Mouse (Mus musculus): ENCODE data around the gene Sac3d1. TPM values are rescaled to one million over a fixed set of nuclear protein-coding genes. Genes with fewer than 3 reads are reported as not detected.
"Not testable (repeated sequence)": the region's sequence is repeated elsewhere in the genome, so short reads cannot be mapped to it uniquely, and the experiment has no call there.

Gene Sac3d1
- polyA plus RNA-seq, 1 experiment from 2014 or later = 50.5 TPM

DNA sequence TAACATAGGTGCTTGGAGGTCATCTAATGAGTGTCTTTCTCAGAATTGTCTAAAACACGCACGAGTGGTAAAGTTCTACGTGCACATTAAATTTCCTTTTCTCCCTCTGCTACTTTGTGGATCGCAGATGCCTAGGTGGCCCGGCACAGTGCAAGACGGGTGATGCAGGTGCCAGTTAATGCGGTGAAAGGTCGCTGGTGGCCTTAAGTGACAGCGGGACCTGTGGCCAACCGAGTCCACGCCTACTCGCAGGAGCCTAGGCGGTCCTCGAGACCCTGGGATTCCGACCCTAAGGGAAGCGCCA is 21.9 kb upstream of the Sac3d1 start:
- 6% methylated on average over 16 of the region's 16 CpGs for WGBS
- no peak for ATAC-seq
- peak overlapping the region; percentile 95 for H3K27ac ChIP-seq (ENCODE audit: low read length)

DNA sequence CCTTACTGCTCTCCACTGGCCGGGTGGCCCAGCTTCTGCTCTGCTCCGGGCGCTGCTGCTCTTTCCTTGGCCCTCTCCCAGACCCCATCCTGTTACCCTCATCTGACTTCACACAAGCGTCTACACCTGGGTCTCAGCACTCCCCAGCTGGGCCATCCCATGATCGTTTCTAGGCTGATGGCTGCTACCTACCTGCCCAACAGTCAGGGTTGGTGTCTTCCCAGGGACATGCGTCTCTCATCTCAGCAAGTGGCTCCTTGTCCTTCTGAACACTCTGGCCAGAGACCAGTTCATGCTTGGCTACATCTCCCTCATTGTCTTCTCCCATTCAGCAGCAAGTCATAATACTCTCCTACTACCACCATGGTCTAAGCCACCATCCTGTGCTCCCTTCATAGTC is 21.3 kb upstream of the Sac3d1 start:
- Histone ChIP-seq H3K4me3 (replicated peaks; ENCODE audit: low read length) (peak overlapping the region; percentile 73), H3K36me3 (ENCODE audit: control insufficient read depth, insufficient read depth) (peaks cover 7% of the 10 kb centered on the region; the same call in 1 of the 2 replicates), H3K27me3 (replicated peaks; ENCODE audit: control insufficient read depth, insufficient read depth, low read length) (no peaks in the 10 kb centered on the region), H3K9me3 (ENCODE audit: control insufficient read depth, low read length) (no peaks in the 10 kb centered on the region), H3K4me1 (replicated peaks; ENCODE audit: control insufficient read depth, insufficient read depth, low read length) (peaks cover 19% of the 10 kb centered on the region), H3K27ac (ENCODE audit: low read length) (no peak overlapping the region), H3K9ac (replicated peaks; ENCODE audit: low read depth, low read length) (peak overlapping the region; percentile 94), H3K4me2 (ENCODE audit: low read length) (peak overlapping the region; percentile 72)
- ATAC-seq = no peak
- WGBS = 92% methylated on average over 6 of the region's 6 CpGs

More for the DNA sequence above, 21.9 kb upstream of the Sac3d1 start:
- peaks cover 7% of the 10 kb centered on the region; the same call in 1 of the 2 replicates for H3K36me3 ChIP-seq (ENCODE audit: control insufficient read depth, insufficient read depth)
- peak overlapping the region; percentile 72 for H3K4me2 ChIP-seq (ENCODE audit: low read length)
- peak overlapping the region; percentile 94 for H3K9ac ChIP-seq (replicated peaks; ENCODE audit: low read depth, low read length)
- no peaks in the 10 kb centered on the region for H3K27me3 ChIP-seq (replicated peaks; ENCODE audit: control insufficient read depth, insufficient read depth, low read length)
- peaks cover 19% of the 10 kb centered on the region for H3K4me1 ChIP-seq (replicated peaks; ENCODE audit: control insufficient read depth, insufficient read depth, low read length)
- H3K9me3 ChIP-seq (ENCODE audit: control insufficient read depth, low read length) = no peaks in the 10 kb centered on the region
- H3K4me3 ChIP-seq (replicated peaks; ENCODE audit: low read length) = peak overlapping the region; percentile 73

DNA sequence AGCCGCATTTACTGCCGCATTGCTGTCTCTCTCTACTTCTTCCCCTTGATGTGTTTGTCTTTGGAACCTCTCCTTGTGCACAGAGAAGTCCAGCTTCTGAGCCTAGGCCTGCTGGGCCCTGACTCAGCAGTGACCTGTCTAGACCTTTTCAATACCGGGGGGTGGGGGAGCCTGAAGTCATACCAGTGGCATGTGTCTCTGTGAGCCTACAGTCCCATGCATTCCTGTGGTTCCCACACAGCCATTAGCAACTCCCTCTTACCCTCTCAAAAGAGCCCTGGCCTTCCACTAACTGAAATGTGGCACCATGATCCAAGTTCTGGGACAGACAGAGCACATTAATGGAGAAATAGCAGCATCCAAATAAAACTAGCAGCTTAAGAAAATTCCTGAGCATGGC is 17.9 kb upstream of the Sac3d1 start:
- Histone ChIP-seq H3K9ac (replicated peaks; ENCODE audit: low read depth, low read length) (no peak overlapping the region), H3K36me3 (ENCODE audit: control insufficient read depth, insufficient read depth) (peaks cover 7% of the 10 kb centered on the region; the same call in 1 of the 2 replicates), H3K4me3 (replicated peaks; ENCODE audit: low read length) (no peak overlapping the region), H3K4me1 (replicated peaks; ENCODE audit: control insufficient read depth, insufficient read depth, low read length) (peaks cover 13% of the 10 kb centered on the region), H3K9me3 (ENCODE audit: control insufficient read depth, low read length) (no peaks in the 10 kb centered on the region), H3K4me2 (ENCODE audit: low read length) (no peak overlapping the region), H3K27me3 (replicated peaks; ENCODE audit: control insufficient read depth, insufficient read depth, low read length) (no peaks in the 10 kb centered on the region), H3K27ac (ENCODE audit: low read length) (no peak overlapping the region)
- no peak for ATAC-seq
- 87% methylated on average over 3 of the region's 3 CpGs for WGBS

DNA sequence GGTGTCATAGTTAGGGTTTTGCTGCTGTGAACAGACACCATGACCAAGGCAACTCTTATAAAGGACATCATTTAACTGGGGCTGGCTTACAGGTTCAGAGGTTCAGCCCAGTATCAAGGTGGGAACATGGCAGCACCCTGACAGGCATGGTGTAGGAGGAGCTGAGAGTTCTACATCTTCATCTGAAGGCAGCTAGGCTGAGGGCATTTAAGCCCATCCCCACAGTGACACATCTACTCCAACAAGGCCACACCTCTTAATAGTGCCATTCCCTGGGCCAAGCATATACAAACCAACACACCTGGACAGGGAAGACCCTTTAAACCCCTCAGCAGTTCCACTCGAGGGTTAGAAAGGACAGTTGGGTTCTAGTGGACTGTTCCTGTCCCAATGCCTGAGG is 14.7 kb upstream of the Sac3d1 start:
- ATAC-seq = not testable (repeated sequence)

DNA sequence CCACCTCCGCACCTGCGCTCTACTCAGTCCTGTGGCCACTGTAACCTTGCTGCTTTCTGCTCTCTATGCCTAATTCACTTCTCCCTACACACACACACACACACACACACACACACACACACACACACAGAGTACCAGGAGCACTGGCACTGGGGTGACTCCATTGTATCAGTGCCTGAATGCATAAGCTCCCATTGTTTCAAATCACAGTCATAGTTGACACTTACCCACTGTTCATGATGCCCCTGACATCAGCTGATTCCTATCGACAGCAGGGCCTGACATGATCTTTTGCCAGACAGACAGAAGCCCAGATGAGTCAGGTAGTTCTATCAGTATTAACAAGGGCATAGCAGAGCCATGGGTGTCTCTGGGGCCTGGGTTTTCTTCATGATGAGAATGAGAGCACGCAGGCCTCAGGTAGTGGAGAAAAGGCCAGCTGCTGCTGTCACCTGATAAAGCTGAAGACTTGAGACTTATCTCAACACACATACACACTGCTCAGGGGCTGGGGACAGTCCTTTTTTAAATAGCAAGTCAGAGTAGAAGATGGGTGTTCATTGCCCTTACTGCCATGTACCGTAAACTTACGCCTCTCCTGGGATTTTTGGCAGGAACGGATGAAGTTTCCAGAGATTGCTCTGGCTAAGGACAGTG is 13.8 kb upstream of the Sac3d1 start:
- H3K27ac ChIP-seq (ENCODE audit: low read length) = no peak overlapping the region
- WGBS = 91% methylated on average over 7 of the region's 7 CpGs

More for the DNA sequence above, 14.7 kb upstream of the Sac3d1 start:
- H3K4me2 ChIP-seq (ENCODE audit: low read length); H3K9me3 ChIP-seq (ENCODE audit: control insufficient read depth, low read length); H3K27ac ChIP-seq (ENCODE audit: low read length); H3K36me3 ChIP-seq (ENCODE audit: control insufficient read depth, insufficient read depth); H3K4me3 ChIP-seq (replicated peaks; ENCODE audit: low read length); H3K9ac ChIP-seq (replicated peaks; ENCODE audit: low read depth, low read length); H3K4me1 ChIP-seq (replicated peaks; ENCODE audit: control insufficient read depth, insufficient read depth, low read length); H3K27me3 ChIP-seq (replicated peaks; ENCODE audit: control insufficient read depth, insufficient read depth, low read length): not testable (repeated sequence)
- 65% methylated on average over 1 of the region's 1 CpGs for WGBS

DNA sequence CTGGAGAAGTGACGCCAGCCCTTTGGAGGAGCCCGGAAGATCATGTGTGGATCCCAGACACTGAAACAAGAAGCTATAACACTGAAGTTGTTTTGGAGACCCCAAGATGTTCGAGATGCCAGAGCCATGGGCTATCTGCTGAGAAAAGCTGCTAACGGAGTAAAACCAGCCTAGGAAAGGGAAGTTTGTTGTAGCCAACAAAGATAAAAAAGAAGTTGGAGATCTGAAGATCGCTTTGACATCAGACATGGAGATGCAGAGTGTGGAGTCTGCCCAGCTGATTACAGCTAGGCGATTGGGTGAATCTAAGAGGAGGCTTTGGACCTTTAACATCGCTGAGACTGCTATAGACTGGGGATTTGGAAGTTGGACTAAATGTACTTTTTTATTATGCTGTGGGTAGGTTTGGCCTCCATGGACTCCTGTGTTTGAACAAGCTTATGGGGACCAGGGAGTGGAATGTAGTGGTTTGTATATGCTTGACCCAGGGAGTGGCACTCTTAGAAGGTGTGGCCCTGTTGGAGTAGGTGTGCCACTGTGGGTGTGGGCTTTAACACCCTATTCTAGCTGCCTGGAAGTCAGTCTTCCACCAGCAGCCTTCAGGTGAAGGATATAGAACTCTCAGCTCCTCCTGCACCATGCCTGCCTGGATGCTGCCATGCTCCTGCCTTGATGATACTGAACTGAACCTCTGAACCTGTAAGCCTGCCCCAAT is 12.1 kb upstream of the Sac3d1 start:
- not testable (repeated sequence) for H3K36me3 ChIP-seq (ENCODE audit: control insufficient read depth, insufficient read depth); H3K9me3 ChIP-seq (ENCODE audit: control insufficient read depth, low read length); ATAC-seq; H3K9ac ChIP-seq (replicated peaks; ENCODE audit: low read depth, low read length); H3K4me2 ChIP-seq (ENCODE audit: low read length); H3K4me1 ChIP-seq (replicated peaks; ENCODE audit: control insufficient read depth, insufficient read depth, low read length); H3K4me3 ChIP-seq (replicated peaks; ENCODE audit: low read length); H3K27me3 ChIP-seq (replicated peaks; ENCODE audit: control insufficient read depth, insufficient read depth, low read length); H3K27ac ChIP-seq (ENCODE audit: low read length)
- 81% methylated on average over 7 of the region's 7 CpGs for WGBS

More for the DNA sequence above, 13.8 kb upstream of the Sac3d1 start:
- no peaks in the 10 kb centered on the region for H3K9me3 ChIP-seq (ENCODE audit: control insufficient read depth, low read length)
- no peak for ATAC-seq
- no peak overlapping the region for H3K4me2 ChIP-seq (ENCODE audit: low read length)
- H3K4me3 ChIP-seq (replicated peaks; ENCODE audit: low read length) = no peak overlapping the region
- no peak overlapping the region for H3K9ac ChIP-seq (replicated peaks; ENCODE audit: low read depth, low read length)
- H3K27me3 ChIP-seq (replicated peaks; ENCODE audit: control insufficient read depth, insufficient read depth, low read length) = no peaks in the 10 kb centered on the region
- H3K36me3 ChIP-seq (ENCODE audit: control insufficient read depth, insufficient read depth) = peaks cover 7% of the 10 kb centered on the region; the same call in 1 of the 2 replicates
- H3K4me1 ChIP-seq (replicated peaks; ENCODE audit: control insufficient read depth, insufficient read depth, low read length) = peaks cover 3% of the 10 kb centered on the region; the same call in 1 of the 2 replicates

DNA sequence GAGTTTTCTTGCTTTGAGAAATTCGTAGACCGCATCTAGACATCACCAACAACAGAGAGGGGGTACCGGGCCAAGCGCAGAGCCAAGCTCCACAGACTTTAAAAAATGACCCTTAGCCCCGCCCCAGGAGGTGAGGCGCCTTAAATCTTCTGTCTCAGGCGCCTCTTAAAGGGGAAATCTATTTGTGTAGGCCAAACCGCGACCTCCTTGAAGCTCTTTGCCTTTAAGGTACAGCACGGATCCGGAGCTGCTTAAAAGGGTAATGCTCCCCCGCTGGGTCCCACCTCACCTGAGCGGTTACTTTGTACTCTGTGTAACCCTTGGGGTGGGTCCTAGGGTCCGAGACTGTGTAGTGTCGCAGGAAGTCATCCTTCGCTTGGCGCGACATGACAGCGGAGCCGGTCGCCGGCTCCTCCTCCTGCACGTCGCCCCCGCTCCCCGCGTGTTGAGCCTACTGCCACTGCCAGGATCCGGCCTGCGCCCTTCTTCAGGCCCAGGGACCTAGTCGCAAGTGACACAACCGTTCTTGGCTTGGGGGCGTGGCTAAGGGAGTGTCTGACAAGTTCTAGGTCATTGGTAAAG is 9.4 kb upstream of the Sac3d1 start, which contains the start of gene Snx15:
Gene Snx15 (minus strand): TSS at position 545 of the 582 bp plus-strand sequence.
- peak within 1 kb of the TSS; percentile 56 for H3K4me3 ChIP-seq (replicated peaks; ENCODE audit: low read length)
- no peaks in the 10 kb centered on the region for H3K9me3 ChIP-seq (ENCODE audit: control insufficient read depth, low read length)
- WGBS = under 1% methylated on average over 32 of the region's 32 CpGs
- H3K27ac ChIP-seq (ENCODE audit: low read length) = peak within 1 kb of the TSS; percentile 85
- ATAC-seq = peak; percentile 96
- peak within 1 kb of the TSS; percentile 56 for H3K4me2 ChIP-seq (ENCODE audit: low read length)
- H3K4me1 ChIP-seq (replicated peaks; ENCODE audit: control insufficient read depth, insufficient read depth, low read length) = peaks cover 7% of the 10 kb centered on the region
- no peaks in the 10 kb centered on the region for H3K27me3 ChIP-seq (replicated peaks; ENCODE audit: control insufficient read depth, insufficient read depth, low read length)
- H3K9ac ChIP-seq (replicated peaks; ENCODE audit: low read depth, low read length) = peak within 1 kb of the TSS; percentile 69
- no peaks in the 10 kb centered on the region for H3K36me3 ChIP-seq (ENCODE audit: control insufficient read depth, insufficient read depth)

DNA sequence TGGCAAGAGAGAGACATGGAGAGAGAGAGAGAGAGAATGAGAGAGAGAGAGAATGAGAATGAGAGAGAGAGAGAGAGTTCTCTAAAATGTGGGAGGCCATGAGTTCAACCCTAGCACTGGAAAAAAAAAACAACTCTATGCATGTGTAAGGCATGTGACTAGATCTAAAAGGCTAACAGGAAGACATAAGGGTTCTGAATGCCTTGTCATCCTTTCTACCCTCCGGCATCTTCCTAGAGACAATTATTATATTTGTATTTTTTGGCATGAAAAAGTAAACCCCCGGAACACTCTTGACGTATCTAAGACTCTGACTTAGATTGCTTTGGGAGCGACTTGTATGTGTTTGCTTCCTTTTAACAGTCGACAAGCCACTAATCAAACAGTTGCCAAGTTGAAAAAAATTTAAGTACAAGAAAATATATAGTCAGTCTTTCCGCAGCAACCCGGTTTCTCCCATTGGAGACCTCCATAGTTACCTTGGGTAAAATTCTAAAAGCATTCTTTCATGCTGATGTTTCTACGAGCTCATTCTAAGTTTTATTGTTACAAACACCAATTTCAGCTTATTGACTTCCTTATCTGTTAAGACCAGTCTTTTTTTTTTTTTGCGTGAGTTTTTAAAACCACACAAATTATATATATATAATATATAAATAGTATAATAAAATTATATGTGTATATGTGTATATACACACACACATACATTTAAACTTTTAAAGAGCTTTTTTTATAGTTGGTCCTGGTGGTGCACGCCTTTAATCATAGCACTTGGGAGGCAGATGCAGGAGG is 8.5 kb upstream of the Sac3d1 start:
- Histone ChIP-seq H3K4me2 (ENCODE audit: low read length) (peak overlapping the region; percentile 56), H3K27me3 (replicated peaks; ENCODE audit: control insufficient read depth, insufficient read depth, low read length) (no peaks in the 10 kb centered on the region), H3K9me3 (ENCODE audit: control insufficient read depth, low read length) (no peaks in the 10 kb centered on the region), H3K9ac (replicated peaks; ENCODE audit: low read depth, low read length) (peak overlapping the region; percentile 69; the same call in 1 of the 2 replicates), H3K4me3 (replicated peaks; ENCODE audit: low read length) (peak overlapping the region; percentile 56), H3K36me3 (ENCODE audit: control insufficient read depth, insufficient read depth) (no peaks in the 10 kb centered on the region), H3K27ac (ENCODE audit: low read length) (no peak overlapping the region), H3K4me1 (replicated peaks; ENCODE audit: control insufficient read depth, insufficient read depth, low read length) (peaks cover 7% of the 10 kb centered on the region)
- 76% methylated on average over 10 of the region's 10 CpGs for WGBS
- ATAC-seq = no peak

DNA sequence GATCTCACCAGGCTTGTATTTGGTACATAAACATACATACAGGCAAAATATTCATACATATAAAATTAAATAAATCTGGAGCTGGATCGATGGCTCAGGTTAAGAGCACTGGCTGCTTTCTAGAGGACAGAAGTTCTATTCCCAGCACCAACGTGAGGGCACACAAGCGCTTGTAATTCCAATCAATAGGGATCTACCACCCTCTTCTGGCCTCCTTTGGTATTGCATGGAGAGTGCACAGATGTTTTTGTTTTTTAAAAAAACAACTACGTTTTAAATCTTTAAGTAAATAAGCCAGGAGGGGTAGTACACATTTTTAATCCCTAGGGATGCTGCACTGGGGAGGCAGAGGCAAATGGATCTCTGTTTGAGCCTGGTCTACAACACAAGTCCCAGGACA is 7.8 kb upstream of the Sac3d1 start:
- Histone ChIP-seq H3K27me3 (replicated peaks; ENCODE audit: control insufficient read depth, insufficient read depth, low read length) (no peaks in the 10 kb centered on the region), H3K9ac (replicated peaks; ENCODE audit: low read depth, low read length) (no peak overlapping the region), H3K9me3 (ENCODE audit: control insufficient read depth, low read length) (no peaks in the 10 kb centered on the region), H3K4me1 (replicated peaks; ENCODE audit: control insufficient read depth, insufficient read depth, low read length) (peaks cover 7% of the 10 kb centered on the region), H3K4me3 (replicated peaks; ENCODE audit: low read length) (no peak overlapping the region), H3K27ac (ENCODE audit: low read length) (no peak overlapping the region), H3K4me2 (ENCODE audit: low read length) (no peak overlapping the region), H3K36me3 (ENCODE audit: control insufficient read depth, insufficient read depth) (no peaks in the 10 kb centered on the region)
- 21% methylated on average over 4 of the region's 4 CpGs for WGBS
- ATAC-seq = no peak

All from forebrain, embryonic 16.5 days (tissue).